Mouse (Mus musculus) urinary bladder, postnatal 36 days (tissue): ENCODE results near the gene Smok3c.
"Not testable (repeated sequence)": the region's sequence is repeated elsewhere in the genome, so short reads cannot be mapped to it uniquely, and the experiment has no call there.

Experiments used
- DNase-seq, 2 experiments: peaks; one replicate each; pipeline ENCODE4 v3.0.0; 2022; ENCODE audit warnings: low spot score in 2 of 2, mixed read lengths in 1 of 2

Gene Smok3c

DNA sequence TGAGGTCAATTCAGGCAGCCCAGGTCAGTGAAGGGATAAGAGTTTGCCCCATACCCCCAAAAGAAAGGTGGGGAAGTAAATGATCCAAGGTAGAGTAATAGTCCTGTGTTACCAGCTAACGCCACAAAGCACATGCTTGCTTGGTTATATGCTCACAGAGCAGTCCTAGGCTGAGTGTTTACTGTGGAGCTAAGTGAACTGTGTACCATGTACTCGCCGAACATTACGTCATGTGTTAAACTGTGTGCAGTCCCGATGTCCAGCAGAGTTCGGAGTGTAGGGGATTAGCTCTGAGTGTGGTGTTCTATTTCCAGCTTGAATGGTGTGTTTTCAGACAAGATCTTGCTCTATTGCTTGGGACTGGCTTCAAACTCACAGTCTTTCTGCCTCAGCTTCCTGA is 41.5 kb downstream of the Smok3c start:
- no peak for DNase-seq

DNA sequence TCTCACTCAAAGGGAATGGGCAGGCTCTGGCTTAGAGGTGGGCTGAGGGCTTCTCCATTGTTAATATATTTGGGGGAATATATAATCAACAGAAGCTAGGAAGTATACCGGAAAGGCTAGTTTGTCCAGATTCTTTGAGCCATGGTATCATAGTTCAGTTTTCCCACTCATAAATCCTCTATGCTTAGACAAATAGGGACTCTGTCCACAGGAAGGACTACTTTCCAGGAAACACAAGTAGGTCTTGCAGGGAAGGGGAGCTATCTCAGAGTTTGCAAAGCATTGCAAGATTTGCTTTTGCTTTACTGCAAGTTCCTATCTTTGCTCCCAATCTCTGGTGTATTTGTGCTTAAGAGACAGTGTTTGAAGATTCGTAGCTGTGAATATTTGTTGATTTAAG is 52.0 kb downstream of the Smok3c start:
- no peak for DNase-seq

DNA sequence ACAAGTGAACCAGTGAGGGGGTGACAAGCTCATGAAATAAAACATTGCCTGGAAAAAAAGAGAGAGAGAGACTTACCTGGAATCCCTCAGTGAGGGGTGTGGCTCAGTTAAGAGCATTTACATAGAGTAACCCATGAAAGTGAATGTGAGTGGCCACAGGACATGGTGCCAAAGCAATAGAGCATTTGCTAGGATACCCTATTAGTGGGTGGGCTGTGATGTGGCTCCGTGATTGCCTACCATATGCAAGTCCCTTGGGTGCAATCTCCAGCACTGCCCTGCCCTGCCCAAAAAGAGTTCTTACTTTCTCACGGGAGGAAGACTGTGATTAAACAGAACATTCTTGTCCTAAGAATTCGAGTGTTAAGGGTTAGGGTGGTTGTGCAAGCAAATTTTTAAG is 54.1 kb downstream of the Smok3c start:
- DNase-seq: no peak

DNA sequence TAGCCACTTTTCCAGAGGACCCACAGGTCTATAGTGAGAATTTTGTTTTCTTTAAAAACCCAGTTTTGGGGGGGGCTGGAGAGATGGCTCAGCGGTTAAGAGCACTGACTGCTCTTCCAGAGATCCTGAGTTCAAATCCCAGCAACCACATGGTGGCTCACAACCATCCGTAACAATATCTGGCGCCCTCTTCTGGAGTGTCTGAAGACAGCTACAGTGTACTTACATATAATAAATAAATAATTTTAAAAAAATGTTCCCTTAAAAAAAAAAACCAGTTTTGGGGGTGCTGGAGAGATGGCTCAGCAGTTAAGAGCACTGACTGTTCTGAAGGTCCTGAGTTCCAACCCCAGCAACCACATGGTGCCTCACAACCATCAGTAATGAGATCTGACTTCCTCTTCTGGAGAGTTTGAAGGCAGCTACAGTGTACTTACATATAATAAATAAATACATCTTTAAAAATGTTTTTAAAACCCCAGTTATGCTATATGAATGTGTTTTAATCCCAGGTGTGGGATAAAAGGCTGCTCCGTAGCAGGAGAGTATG is 56.9 kb downstream of the Smok3c start:
- DNase-seq: not testable (repeated sequence)
